Mouse (Mus musculus) C3H10T1/2 (cell line): Measurements from ENCODE around the gene Elp5. TPM values are rescaled to one million over a fixed set of nuclear protein-coding genes. Genes with fewer than 3 reads are reported as not detected.

ENCODE experiments used
- polyA plus RNA-seq, 2 experiments: library from polyadenylated mRNA; unstranded; fragments of >200 nt; fragmentation: generic; extraction: Trizol; gene quantifications; one replicate each; pipeline ENCODE4 v1.2.1; 2012; ENCODE audit warnings: missing spikeins in 2 of 2

The Elp5 gene
- 100 to 1,000 TPM in 1 of 2 experiments, 10 to 100 TPM in 1; 93.9 to 141 TPM for polyA plus RNA-seq

GRCm38 (mm10) chr11:69982225-69982624 is at the start of gene Elp5:
TSS of gene Elp5 (minus strand) at chr11:69982517.

GRCm38 (mm10) chr11:70016669-70017068 is 34.4 kb upstream of the Elp5 start, which contains the start of gene Dlg4:
TSS of gene Dlg4 (plus strand) at chr11:70016942.

GRCm38 (mm10) chr11:70014880-70015558 is 32.7 kb upstream of the Elp5 start, which contains the start of gene Acadvl:
TSS of gene Acadvl (minus strand) at chr11:70015411.

GRCm38 (mm10) chr11:70000396-70000898 is 18.1 kb upstream of the Elp5 start, which contains the start of gene Dvl2:
TSS of gene Dvl2 (plus strand) at chr11:70000595.

GRCm38 (mm10) chr11:69995391-69995960 is 13.2 kb upstream of the Elp5 start, which contains the start of gene Phf23:
TSS of gene Phf23 (plus strand) at chr11:69995777.

GRCm38 (mm10) chr11:69990850-69991691 is 8.8 kb upstream of the Elp5 start, which contains the start of gene Gabarap:
TSS of gene Gabarap (plus strand) at chr11:69991143.

GRCm38 (mm10) chr11:69981141-69981762 is 1.1 kb downstream of the Elp5 start, which contains the start of gene Ctdnep1:
TSS of gene Ctdnep1 (plus strand) at chr11:69981156.

GRCm38 (mm10) chr11:69964650-69965270 is 17.6 kb downstream of the Elp5 start, which contains the start of gene Cldn7:
TSS of gene Cldn7 (plus strand) at chr11:69964779.

GRCm38 (mm10) chr11:69948066-69948762 is 34.1 kb downstream of the Elp5 start, which contains the start of gene Slc2a4:
TSS of gene Slc2a4 (minus strand) at chr11:69948188.

GRCm38 (mm10) chr11:69935137-69935879 is 47.0 kb downstream of the Elp5 start, which contains the start of gene Ybx2:
TSS of gene Ybx2 (plus strand) at chr11:69935796.

GRCm38 (mm10) chr11:69921114-69922011 is 61.0 kb downstream of the Elp5 start, which contains the start of gene Eif5a:
TSS of gene Eif5a (minus strand) at chr11:69921958.

Other genes with a start within 250 kb of the Elp5 start
- gene Polr2a, start 223.9 kb downstream of the Elp5 start, polyA plus RNA-seq: 100 to 1,000 TPM in 1 of 2 experiments, 10 to 100 TPM in 1; 42.8 to 126 TPM
- gene Slc35g3, start 220.5 kb downstream of the Elp5 start, polyA plus RNA-seq: under 1 TPM in 1 of 2 experiments, not detected in 1; 0.26 TPM
- gene Zbtb4, start 216.6 kb downstream of the Elp5 start, polyA plus RNA-seq: 10 to 100 TPM in 1 of 2 experiments, 1 to 10 TPM in 1; 1.2 to 14.4 TPM
- under 1 TPM; 0.63 to 0.89 TPM for gene Chrnb1, start 186.6 kb downstream of the Elp5 start, polyA plus RNA-seq
- under 1 TPM; 0.01 to 0.31 TPM for gene Fgf11, start 180.7 kb downstream of the Elp5 start, polyA plus RNA-seq
- gene Tmem102, start 176.9 kb downstream of the Elp5 start, polyA plus RNA-seq: under 1 TPM; 0.01 to 0.05 TPM
- not detected for gene Gm39566, start 167.2 kb downstream of the Elp5 start, polyA plus RNA-seq
- gene Spem2, start 164.1 kb downstream of the Elp5 start, polyA plus RNA-seq: not detected
- under 1 TPM; 0.02 to 0.07 TPM for gene Spem1, start 160.3 kb downstream of the Elp5 start, polyA plus RNA-seq
- gene Nlgn2, start 144.7 kb downstream of the Elp5 start, polyA plus RNA-seq: 10 to 100 TPM in 1 of 2 experiments, 1 to 10 TPM in 1; 4.3 to 49.8 TPM
- gene Tmem256, start 144.0 kb downstream of the Elp5 start, polyA plus RNA-seq: 100 to 1,000 TPM; 452 to 473 TPM
- 100 to 1,000 TPM in 1 of 2 experiments, 10 to 100 TPM in 1; 45.7 to 171 TPM for gene Plscr3, start 136.1 kb downstream of the Elp5 start, polyA plus RNA-seq
- gene Tnk1, start 123.8 kb downstream of the Elp5 start, polyA plus RNA-seq: not detected
- not detected for gene Tmem95, start 104.5 kb downstream of the Elp5 start, polyA plus RNA-seq
- gene Kctd11, start 101.1 kb downstream of the Elp5 start, polyA plus RNA-seq: 10 to 100 TPM in 1 of 2 experiments, 1 to 10 TPM in 1; 5.0 to 12.3 TPM
- gene Acap1, start 87.0 kb downstream of the Elp5 start, polyA plus RNA-seq: under 1 TPM; 0.04 to 0.07 TPM
- 1 to 10 TPM; 1.6 to 9.9 TPM for gene 2810408A11Rik, start 81.5 kb downstream of the Elp5 start, polyA plus RNA-seq
- 10 to 100 TPM; 13.1 to 24.7 TPM for gene Neurl4, start 81.4 kb downstream of the Elp5 start, polyA plus RNA-seq
- 10 to 100 TPM; 66.9 to 94.9 TPM for gene Gps2, start 68.6 kb downstream of the Elp5 start, polyA plus RNA-seq
- gene Eif5a, start 60.6 kb downstream of the Elp5 start, polyA plus RNA-seq: 1,000 to 10,000 TPM in 1 of 2 experiments, 100 to 1,000 TPM in 1; 812 to 3,163 TPM
- under 1 TPM in 1 of 2 experiments, not detected in 1; 0.13 TPM for gene Ybx2, start 46.7 kb downstream of the Elp5 start, polyA plus RNA-seq
- under 1 TPM; 0.02 to 0.39 TPM for gene Slc2a4, start 34.3 kb downstream of the Elp5 start, polyA plus RNA-seq
- under 1 TPM in 1 of 2 experiments, not detected in 1; 0.15 TPM for gene Cldn7, start 17.7 kb downstream of the Elp5 start, polyA plus RNA-seq
- gene Ctdnep1, start 1.4 kb downstream of the Elp5 start, polyA plus RNA-seq: 100 to 1,000 TPM; 189 to 229 TPM
- gene Gabarap, start 8.6 kb upstream of the Elp5 start, polyA plus RNA-seq: 100 to 1,000 TPM; 710 to 827 TPM
- gene Phf23, start 13.3 kb upstream of the Elp5 start, polyA plus RNA-seq: 10 to 100 TPM; 66.5 to 68.8 TPM
- gene Dvl2, start 18.1 kb upstream of the Elp5 start, polyA plus RNA-seq: 10 to 100 TPM; 22.0 to 49.6 TPM
- gene Acadvl, start 32.9 kb upstream of the Elp5 start, polyA plus RNA-seq: 100 to 1,000 TPM; 121 to 196 TPM
- gene Dlg4, start 34.4 kb upstream of the Elp5 start, polyA plus RNA-seq: 10 to 100 TPM; 12.9 to 43.6 TPM
- 1 to 10 TPM; 1.2 to 4.9 TPM for gene Asgr1, start 71.6 kb upstream of the Elp5 start, polyA plus RNA-seq
- gene Asgr2, start 110.1 kb upstream of the Elp5 start, polyA plus RNA-seq: under 1 TPM; 0.04 to 0.12 TPM
- under 1 TPM in 1 of 2 experiments, not detected in 1; 0.01 TPM for gene Mgl2, start 147.8 kb upstream of the Elp5 start, polyA plus RNA-seq
- under 1 TPM; 0.24 to 0.35 TPM for gene Clec10a, start 173.7 kb upstream of the Elp5 start, polyA plus RNA-seq
- under 1 TPM; 0.05 to 0.54 TPM for gene Slc16a11, start 230.2 kb upstream of the Elp5 start, polyA plus RNA-seq
- 1 to 10 TPM in 1 of 2 experiments, under 1 TPM in 1; 0.08 to 2.6 TPM for gene Slc16a13, start 238.5 kb upstream of the Elp5 start, polyA plus RNA-seq
- gene Bcl6b, start 247.3 kb upstream of the Elp5 start, polyA plus RNA-seq: under 1 TPM; 0.01 to 0.08 TPM